Mouse (Mus musculus) lung, adult 2 months (tissue): Measurements from ENCODE around the gene Pigu. TPM values are rescaled to one million over a fixed set of nuclear protein-coding genes. Genes with fewer than 3 reads are reported as not detected.

Experiments
- DNase-seq: peaks from one replicate; pipeline ENCODE4 v3.0.0; 2022
- H3K4me1 ChIP-seq: fragments of 200-500 bp; 2 replicates; pipeline ENCODE4 v1.6.1; 2011; ENCODE audit warnings: low read length; ENCODE audit not compliant: control insufficient read depth, insufficient read depth
- H3K4me3 ChIP-seq: fragments of 200-500 bp; replicated peaks from 2 replicates; pipeline ENCODE3; 2011; ENCODE audit warnings: low read depth, mild to moderate bottlenecking, control low read depth, low read length; ENCODE audit errors: extremely low read depth
- CTCF ChIP-seq: fragments of 200-500 bp; IDR thresholded peaks from 2 replicates; pipeline ENCODE4 v1.5.1; 2011; ENCODE audit warnings: mild to moderate bottlenecking, low read length, control low read depth; ENCODE audit not compliant: insufficient read depth
- POLR2A ChIP-seq: fragments of 200-500 bp; IDR thresholded peaks from 2 replicates; pipeline ENCODE4 v1.6.1; 2011; ENCODE audit warnings: low read depth, mild to moderate bottlenecking, control low read depth, low read length, borderline replicate concordance; ENCODE audit errors: extremely low read depth
- WGBS: fragments of 180-500 bp; shearing (Covaris S2); methylation state at CpG from one replicate; pipeline ENCODE4 v1.1.7; 2018; 5-methylcytosine and 5-hydroxymethylcytosine counted together
- polyA plus RNA-seq: library from polyadenylated mRNA; depleted of rRNA; stranded (reverse); fragments of >200 nt; gene quantifications from 2 replicates; pipeline ENCODE4 v1.2.3, GENCODE M21; 2012; rRNA removed

The Pigu gene
- 33.3 and 42.4 TPM in 2 replicates for polyA plus RNA-seq

DNA sequence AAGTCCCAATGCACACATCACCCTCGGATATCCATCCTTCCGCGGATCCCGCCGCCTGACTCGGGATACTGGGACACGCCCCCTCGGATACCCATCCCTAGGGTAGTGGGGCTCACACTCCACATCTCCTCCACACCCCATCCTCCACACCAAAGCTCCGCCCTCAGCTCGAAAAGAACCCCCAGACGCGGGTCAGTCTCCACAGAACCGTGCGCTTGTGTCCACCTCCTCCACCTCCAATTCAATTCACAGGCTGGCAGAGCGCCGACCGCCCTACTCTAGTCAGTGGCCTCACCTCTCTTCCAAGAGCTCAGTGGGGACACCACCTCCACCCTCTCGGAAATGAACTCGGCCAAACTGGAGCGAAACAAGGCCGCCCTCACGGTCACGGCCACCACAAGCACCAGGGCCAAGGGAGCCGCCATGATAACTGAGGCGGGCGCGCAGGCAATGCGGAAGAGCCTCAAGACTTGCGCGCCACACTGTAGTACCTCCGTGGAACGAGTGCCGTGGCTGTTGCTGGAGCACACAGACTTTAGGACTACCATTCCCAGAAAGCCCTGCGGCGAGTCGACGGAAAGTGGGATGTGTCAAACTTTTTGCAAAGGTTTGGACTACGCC lies at the start of gene Pigu:
Gene Pigu (minus strand): TSS at position 460 of the 621 bp plus-strand sequence.
- peaks cover 4% of the 10 kb centered on the region for H3K4me1 ChIP-seq
- under 1% methylated on average over 38 of the region's 38 CpGs for WGBS
- peak; percentile 91 for DNase-seq
- H3K4me3 ChIP-seq: peak within 1 kb of the TSS; percentile 98
- no peak for TF ChIP-seq CTCF
- TF ChIP-seq POLR2A: peak; percentile 63; the same call in 1 of the 2 replicates

DNA sequence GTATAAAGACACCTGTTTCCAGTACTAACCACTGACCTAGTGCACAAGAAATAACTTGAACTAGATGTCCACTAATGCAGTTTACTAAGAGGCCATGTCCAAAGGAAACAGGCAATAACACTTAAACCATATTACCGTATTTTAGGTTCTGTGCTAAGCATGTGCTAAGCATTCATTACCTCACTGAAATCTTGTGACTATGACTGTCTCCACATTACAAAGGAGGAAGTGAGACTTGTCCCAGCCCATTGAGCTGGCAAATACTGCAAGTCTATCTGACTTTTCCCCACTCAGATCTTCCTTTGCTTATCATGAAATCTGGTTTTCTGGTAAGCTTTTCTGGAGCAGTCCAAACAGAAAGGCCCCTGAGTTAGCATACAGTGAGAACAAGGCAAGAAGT lies 47.4 kb upstream of the Pigu start:
- 68% methylated on average over 1 of the region's 1 CpGs for WGBS
- H3K4me1 ChIP-seq: no peaks in the 10 kb centered on the region
- DNase-seq: no peak
- H3K4me3 ChIP-seq: no peak overlapping the region
- TF ChIP-seq CTCF (no peak), POLR2A (no peak)

DNA sequence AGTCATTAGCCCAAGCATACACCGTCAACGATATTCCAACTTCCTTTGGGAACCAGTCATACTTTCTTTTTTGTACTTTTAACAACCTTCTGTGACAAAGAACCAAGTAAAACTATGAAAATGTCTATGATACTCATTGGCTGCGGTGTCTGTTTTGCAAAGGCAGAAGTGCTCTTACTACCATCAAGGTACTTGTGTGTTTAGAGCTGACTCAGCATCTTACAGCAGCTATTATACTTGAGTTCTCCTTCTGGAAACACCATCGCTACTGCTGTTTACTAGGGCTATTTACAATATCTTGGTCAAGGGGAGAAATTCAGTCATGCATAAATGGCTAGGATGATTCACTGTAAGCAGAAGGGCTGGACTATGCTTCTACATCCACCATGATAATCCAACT lies 44.7 kb upstream of the Pigu start:
- WGBS: 90% methylated on average over 4 of the region's 4 CpGs
- DNase-seq: no peak
- Histone ChIP-seq H3K4me1 (no peaks in the 10 kb centered on the region), H3K4me3 (no peak overlapping the region)
- TF ChIP-seq POLR2A (no peak), CTCF (no peak)

DNA sequence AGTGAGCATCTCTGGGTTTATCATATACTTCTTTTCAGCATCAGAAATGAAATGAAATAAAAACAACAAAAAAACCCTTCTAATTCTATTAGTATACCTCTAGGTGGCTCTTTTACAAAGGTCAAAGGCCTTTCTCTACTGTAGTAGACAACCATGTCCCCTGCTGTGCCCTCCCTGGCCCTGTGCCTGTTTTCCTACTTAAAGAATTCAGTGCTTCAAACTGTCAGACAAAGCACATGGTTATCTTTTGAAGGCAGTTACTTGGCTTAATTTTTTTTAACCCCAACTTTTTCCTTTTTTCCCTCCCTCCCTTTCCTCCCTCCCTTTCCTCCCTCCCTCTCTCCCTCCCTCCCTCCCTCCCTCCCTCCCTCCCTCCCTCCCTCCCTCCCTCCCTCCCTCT lies 43.0 kb upstream of the Pigu start:
- no peak for TF ChIP-seq POLR2A
- TF ChIP-seq CTCF: no peak
- no peaks in the 10 kb centered on the region for H3K4me1 ChIP-seq
- H3K4me3 ChIP-seq: no peak overlapping the region
- no peak for DNase-seq

DNA sequence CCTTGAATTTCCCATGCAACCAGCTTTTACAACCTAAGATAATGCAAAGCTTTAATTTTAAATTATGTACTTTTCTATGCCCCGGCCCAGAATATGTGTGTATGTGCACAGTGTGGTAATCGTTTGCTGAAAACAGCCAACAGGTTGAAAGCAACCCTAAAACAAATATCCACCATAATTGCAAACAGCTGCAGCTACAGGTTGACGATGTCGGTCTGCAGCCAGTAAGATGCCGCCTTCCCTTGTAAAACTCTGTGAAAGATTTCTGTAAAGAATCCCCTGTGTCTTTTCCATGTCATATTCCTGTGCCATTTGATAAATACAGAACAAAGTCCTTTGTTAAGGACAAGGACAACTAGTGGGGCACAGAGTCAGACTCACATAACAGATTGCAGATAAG lies 37.4 kb upstream of the Pigu start:
- no peak for DNase-seq
- no peak for TF ChIP-seq CTCF
- TF ChIP-seq POLR2A: no peak
- Histone ChIP-seq H3K4me1 (no peaks in the 10 kb centered on the region), H3K4me3 (no peak overlapping the region)
- whole genome bisulfite sequencing: 91% methylated on average over 5 of the region's 5 CpGs

DNA sequence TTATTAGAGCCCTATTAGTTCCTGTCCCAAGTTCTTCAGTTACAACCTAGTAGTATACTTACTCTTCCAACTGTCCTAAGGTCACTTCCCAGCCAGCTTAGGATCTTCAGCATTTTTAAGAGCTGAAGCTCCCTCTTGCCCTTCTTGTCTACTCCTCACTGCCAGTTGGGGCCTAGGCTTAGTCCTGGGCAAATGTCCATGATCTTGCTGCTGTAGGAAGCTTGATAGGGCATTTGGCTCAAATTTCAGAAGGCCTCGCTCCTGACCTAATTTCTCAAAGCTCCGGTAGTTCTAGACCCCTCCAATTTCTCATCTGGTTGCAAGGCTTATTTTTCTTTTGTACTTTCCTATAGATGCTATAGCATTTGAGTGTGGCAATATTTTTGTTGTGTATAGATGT lies 31.3 kb upstream of the Pigu start:
- Histone ChIP-seq H3K4me1 (no peaks in the 10 kb centered on the region; the same call in 1 of the 2 replicates), H3K4me3 (no peak overlapping the region)
- DNase-seq: no peak
- WGBS: 72% methylated on average over 2 of the region's 2 CpGs
- TF ChIP-seq CTCF (no peak), POLR2A (no peak)

DNA sequence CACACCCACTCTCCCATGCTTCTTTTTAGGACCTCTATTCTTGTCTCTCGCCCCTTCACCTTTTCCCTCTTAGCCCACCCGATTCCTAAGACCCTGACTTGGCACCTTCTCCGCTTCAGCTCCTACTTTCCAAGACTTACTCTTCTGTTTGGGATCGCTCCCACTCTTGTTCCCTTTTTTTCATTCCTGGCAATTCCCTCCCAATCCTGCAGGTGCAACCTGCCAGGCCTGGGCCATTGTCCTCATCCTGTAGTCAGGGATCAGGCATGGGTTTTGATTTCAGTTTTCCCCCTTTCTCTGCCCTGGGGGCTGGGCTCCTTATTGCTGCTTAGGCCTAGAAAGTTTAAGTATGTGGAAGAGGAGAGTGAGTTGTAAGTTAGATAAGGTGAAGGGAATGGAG lies 29.8 kb upstream of the Pigu start:
- 82% methylated on average over 4 of the region's 4 CpGs for WGBS
- TF ChIP-seq CTCF: no peak
- TF ChIP-seq POLR2A: no peak
- Histone ChIP-seq H3K4me3 (no peak overlapping the region), H3K4me1 (peaks cover 6% of the 10 kb centered on the region)
- DNase-seq: no peak

DNA sequence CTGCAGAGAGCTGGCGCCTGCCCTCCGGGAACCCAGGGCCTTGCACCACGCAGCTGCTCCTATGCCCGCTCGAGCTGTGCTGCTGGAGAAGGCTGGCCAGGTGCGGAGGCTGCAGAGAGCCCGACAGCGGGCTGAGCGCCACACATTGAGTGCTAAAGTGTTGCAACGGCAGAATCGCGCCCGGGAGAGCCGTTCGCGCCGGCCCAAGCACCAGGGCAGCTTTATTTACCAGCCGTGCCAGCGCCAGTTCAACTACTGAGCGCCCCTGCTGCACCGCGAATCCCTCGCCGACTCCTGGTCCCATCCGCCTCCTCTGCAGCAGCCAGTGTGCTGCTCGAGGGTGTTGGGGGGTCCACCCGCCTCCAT lies 29.3 kb upstream of the Pigu start:
- no peak overlapping the region for H3K4me3 ChIP-seq
- no peak for TF ChIP-seq POLR2A
- TF ChIP-seq CTCF: no peak
- 43% methylated on average over 27 of the region's 27 CpGs for WGBS
- DNase-seq: no peak
- H3K4me1 ChIP-seq: peaks cover 6% of the 10 kb centered on the region

DNA sequence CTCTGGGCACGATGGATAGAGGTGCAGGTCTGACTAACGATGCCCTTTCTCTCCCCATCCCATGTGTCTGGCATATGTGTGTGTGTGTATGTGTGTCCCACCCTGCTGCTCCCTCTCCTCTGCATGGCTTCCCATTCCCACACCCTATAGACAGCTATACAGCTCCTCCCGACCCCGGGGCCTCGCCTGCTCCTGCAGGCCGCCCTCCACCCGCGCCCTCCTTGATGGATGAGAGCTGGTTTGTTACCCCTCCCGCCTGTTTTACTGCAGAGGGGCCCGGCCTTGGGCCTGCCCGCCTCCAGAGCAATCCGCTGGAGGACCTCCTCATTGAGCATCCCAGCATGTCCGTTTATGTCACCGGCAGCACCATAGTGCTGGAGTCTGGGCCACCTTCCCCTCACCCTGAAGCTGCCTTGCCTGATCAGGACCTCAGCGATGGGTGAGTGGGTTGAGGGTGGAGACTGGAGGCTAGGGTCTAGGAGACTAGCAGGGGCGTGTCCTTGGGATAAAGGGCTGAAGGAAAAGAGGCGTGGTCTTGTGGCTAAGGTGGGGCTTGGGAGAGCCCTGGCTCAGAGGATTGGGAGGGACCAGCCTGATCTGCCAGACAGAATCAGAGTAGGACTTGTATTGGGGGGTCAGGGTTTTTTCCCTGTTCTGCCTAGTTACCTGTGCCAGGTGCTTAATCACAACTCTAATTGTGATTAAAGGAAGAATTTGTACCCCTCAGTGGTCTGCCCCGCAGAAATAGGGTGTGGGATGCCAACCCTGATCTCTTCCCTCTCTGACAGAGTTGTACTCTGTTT lies 28.7 kb upstream of the Pigu start:
- TF ChIP-seq CTCF (no peak), POLR2A (no peak)
- no peak overlapping the region for H3K4me3 ChIP-seq
- DNase-seq: no peak
- H3K4me1 ChIP-seq: peaks cover 6% of the 10 kb centered on the region
- WGBS: 67% methylated on average over 18 of the region's 18 CpGs

DNA sequence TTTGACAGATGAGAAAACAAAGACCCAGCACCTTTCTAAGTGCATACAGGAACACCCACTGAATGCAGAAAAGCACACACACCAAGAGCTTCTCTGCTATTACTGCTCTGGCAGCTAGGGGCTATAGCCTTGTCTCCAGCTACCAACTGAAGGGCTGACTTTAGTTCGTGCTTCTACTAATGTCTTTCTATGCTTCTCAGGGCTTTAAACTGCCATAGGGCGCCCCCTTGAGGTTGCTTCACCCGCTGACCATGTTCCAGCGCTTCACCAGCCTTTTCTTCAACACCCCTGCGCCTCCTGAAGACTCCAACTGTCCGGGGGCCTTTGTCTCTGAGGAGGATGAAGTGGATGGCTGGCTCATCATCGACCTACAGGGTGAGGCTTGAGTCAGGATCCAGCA lies 27.9 kb upstream of the Pigu start:
- WGBS: 19% methylated on average over 7 of the region's 7 CpGs
- Histone ChIP-seq H3K4me1 (peaks cover 6% of the 10 kb centered on the region), H3K4me3 (no peak overlapping the region)
- TF ChIP-seq POLR2A (no peak), CTCF (peak; percentile 74)
- DNase-seq: peak; percentile 84
